Mouse (Mus musculus) G1E (cell line): ENCODE data around the gene Cntn5. TPM values are rescaled to one million over a fixed set of nuclear protein-coding genes. Genes with fewer than 3 reads are reported as not detected.

Experiments used
- ATAC-seq: 2 replicates; pipeline ENCODE4 v1.8.0; 2016; ENCODE audit warnings: mild to moderate bottlenecking; ENCODE audit not compliant: insufficient number of reproducible peaks, poor library complexity, low FRiP score, severe bottlenecking; ENCODE audit errors: extremely low read depth
- DNase-seq: peaks from one replicate; pipeline ENCODE4 v3.0.0; 2012; ENCODE audit warnings: low spot score
- H3K27me3 ChIP-seq: 2 replicates; pipeline ENCODE4 v1.6.1; 2012; ENCODE audit warnings: mild to moderate bottlenecking, low read length, inconsistent platforms; ENCODE audit not compliant: insufficient read depth
- H3K36me3 ChIP-seq: replicated peaks from 2 replicates; pipeline ENCODE3; 2012; ENCODE audit warnings: mild to moderate bottlenecking, inconsistent platforms
- H3K4me1 ChIP-seq: 2 replicates; pipeline ENCODE4 v1.6.1; 2012; ENCODE audit warnings: low read depth, low read length, inconsistent platforms, mixed read lengths; ENCODE audit not compliant: insufficient read depth
- H3K4me3 ChIP-seq: 2 replicates; pipeline ENCODE4 v1.5.1; 2012; ENCODE audit warnings: low read depth, mild to moderate bottlenecking, inconsistent platforms, low read length, moderate library complexity, mixed read lengths
- H3K9me3 ChIP-seq: replicated peaks from 2 replicates; pipeline ENCODE4 v1.6.1; 2012; ENCODE audit warnings: inconsistent platforms
- CTCF ChIP-seq: IDR thresholded peaks from 2 replicates; pipeline ENCODE4 v1.5.1; 2012; ENCODE audit warnings: low read depth, low read length, inconsistent platforms, mixed read lengths
- GATA1 ChIP-seq: IDR thresholded peaks from 2 replicates; pipeline ENCODE4 v1.6.1; 2012; ENCODE audit warnings: borderline replicate concordance, low read length, inconsistent platforms, mixed read lengths
- GATA2 ChIP-seq: IDR thresholded peaks from 2 replicates; pipeline ENCODE4 v1.6.1; 2012; ENCODE audit warnings: low read depth, low read length, inconsistent platforms, borderline replicate concordance
- TAL1 ChIP-seq: conservative IDR thresholded peaks from 2 replicates; pipeline ENCODE4 v1.6.1; 2012; ENCODE audit warnings: low read depth, low read length, inconsistent platforms, mixed read lengths
- polyA plus RNA-seq: library from polyadenylated mRNA; stranded (reverse); fragments of >175 nt; gene quantifications from 2 replicates; pipeline ENCODE4 v1.2.3, GENCODE M21; 2012
- total RNA-seq, 2 experiments: library from RNA; stranded (forward) in 1 of 2; stranded (reverse) in 1 of 2; fragments of 200-1000 nt in 1 of 2; fragments of >200 nt in 1 of 2; fragmentation: Nextera tagmentation in 1 of 2; gene quantifications; 2 replicates each; pipeline ENCODE4 v1.2.3; 2014 to 2017

Cntn5 gene
- total and polyA plus RNA-seq, 3 experiments, result not detected

DNA sequence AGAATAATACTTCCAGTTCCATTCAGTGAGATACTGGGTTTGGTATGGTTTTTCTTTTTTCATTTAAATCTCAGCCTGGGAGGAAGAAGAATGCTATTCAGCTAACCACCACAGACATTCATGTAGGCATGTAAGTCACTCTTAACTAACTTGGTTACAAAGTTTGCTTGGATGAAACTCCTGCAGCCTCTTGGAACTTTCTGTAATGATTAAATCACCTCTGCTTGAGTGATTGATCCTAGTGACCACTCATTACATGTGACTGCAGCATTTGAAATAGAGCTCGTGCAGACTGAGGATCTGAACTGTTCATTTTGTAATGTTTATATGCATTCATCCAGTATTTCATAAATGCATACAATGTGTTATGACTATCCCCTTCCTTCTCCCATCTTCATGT, 1258.3 kb downstream of the Cntn5 start:
- Histone ChIP-seq H3K4me1 (no peaks in the 10 kb centered on the region), H3K4me3 (no peak overlapping the region), H3K27me3 (no peaks in the 10 kb centered on the region), H3K9me3 (no peaks in the 10 kb centered on the region), H3K36me3 (no peaks in the 10 kb centered on the region)
- DNase-seq, result no peak
- ATAC-seq, result no peak
- TF ChIP-seq GATA2, result no peak
- no peak for TF ChIP-seq GATA1
- TF ChIP-seq CTCF, result no peak
- no peak for TF ChIP-seq TAL1
